Mouse (Mus musculus) brain, embryonic 14.5 days (tissue): ENCODE measurements around the gene Tesc.

ENCODE experiments used
- CTCF ChIP-seq: fragments of 200-500 bp; IDR thresholded peaks from 2 replicates; pipeline ENCODE4 v1.5.1; 2012; ENCODE audit warnings: inconsistent platforms, mild to moderate bottlenecking, moderate library complexity, borderline replicate concordance; ENCODE audit not compliant: insufficient read depth, insufficient read length; ENCODE audit errors: extremely low read depth
- POLR2A ChIP-seq: fragments of 200-500 bp; IDR thresholded peaks from 2 replicates; pipeline ENCODE4 v1.6.1; 2012; ENCODE audit warnings: mild to moderate bottlenecking, inconsistent platforms, borderline replicate concordance; ENCODE audit not compliant: poor library complexity, insufficient read depth, insufficient read length, severe bottlenecking; ENCODE audit errors: extremely low read depth

DNA sequence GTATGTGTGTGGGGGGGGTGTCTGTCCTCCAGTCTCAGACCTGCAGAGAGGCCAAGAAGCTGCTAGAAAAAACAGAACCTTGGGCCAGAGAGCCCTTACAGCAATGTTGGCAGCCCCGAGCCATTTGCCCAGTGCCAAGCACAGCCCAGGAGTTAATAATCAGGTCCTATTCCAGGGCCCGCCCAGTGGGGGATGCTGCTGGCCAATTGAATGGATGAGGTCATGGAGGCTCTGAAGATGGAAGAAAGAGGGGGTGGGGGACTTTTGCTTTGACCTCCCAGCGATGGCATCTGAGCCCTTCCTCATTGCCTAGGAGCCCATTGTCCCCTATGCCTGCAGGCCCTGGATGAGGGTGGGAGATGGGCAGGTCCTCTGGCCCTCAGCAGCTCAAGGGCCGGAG is 4.0 kb downstream of the Tesc start:
- TF ChIP-seq POLR2A (no peak), CTCF (no peak)
